Comparison of ENCODE assay signal across 22 mouse cellular contexts in genomic region chr19:58424928-58425327, GRCm38 (mm10). TPM values are rescaled to one million over a fixed set of nuclear protein-coding genes. Genes with fewer than 3 reads are reported as not detected.
DNase-seq lines count a peak whose midpoint lies in the region; ATAC-seq and TF ChIP-seq lines count a peak whose summit lies in the region.
"Had no signal": no experiment of that assay in that cellular context is flagged by ENCODE, and none has a peak within 500 bp of the region (broad histone marks: within the 10 kb centered on the region; RNA-seq: fewer than 3 reads in every experiment).

No protein-coding gene starts in this region.

- H3K27ac ChIP-seq in CH12.LX (ENCODE audit: insufficient read depth, low read depth) = no peak overlapping the region
- no peak overlapping the region for H3K27ac ChIP-seq in MEL (ENCODE audit: control insufficient read depth, low read depth, low read length)

- H3K79me2 ChIP-seq in CH12.LX (replicated peaks; ENCODE audit: control insufficient read depth, extremely low read depth, insufficient read depth, poor library complexity, severe bottlenecking) (no peaks in the 10 kb centered on the region), MEL (ENCODE audit: control insufficient read depth, insufficient read depth, low read length, poor library complexity) (no peaks in the 10 kb centered on the region)

- peaks cover 7% of the 10 kb centered on the region for H3K9me3 ChIP-seq in megakaryocyte, embryonic 14.5 days
- H3K9me3 ChIP-seq in CH12.LX (replicated peaks; ENCODE audit: low read length) = no peaks in the 10 kb centered on the region
- H3K9me3 ChIP-seq in MEL (replicated peaks; ENCODE audit: insufficient read depth, low read length) = no peaks in the 10 kb centered on the region

- DNase-seq in CH12.LX (ENCODE audit: extremely low read depth) = no peak
- no peak for DNase-seq in MEL (ENCODE audit: low read depth, low spot score)
- no peak for DNase-seq in spleen, postnatal 4 days (ENCODE audit: low spot score in 2 of 2)
- no peak for DNase-seq in kidney, postnatal 10 days
- DNase-seq: adrenal gland, adult 2 months; adrenal gland, adult 8-10 months; adrenal gland, postnatal 10 days; adrenal gland, postnatal 14 days; adrenal gland, postnatal 25 days; adrenal gland, postnatal 36 days; B cell, adult 2 months; cerebellum, adult 11 months; cerebellum, adult 11-12 months; cerebellum, adult 18-20 months; cerebellum, adult 2 months; cerebellum, adult 8-10 months had no signal

- TF ChIP-seq CTCF in CH12.LX (conservative IDR thresholded peaks at IDR 0.05 in 1 of 2, IDR thresholded peaks at IDR 0.05 in 1 of 2; ENCODE audit: low read depth in 2 of 2, low read length in 2 of 2) (no peak), MEL (IDR thresholded peaks at IDR 0.05 in 2 of 3, conservative IDR thresholded peaks at IDR 0.05 in 1 of 3; ENCODE audit: control insufficient read depth in 1 of 3, insufficient read depth in 1 of 3, low read depth in 2 of 3, low read length in 3 of 3, poor library complexity in 1 of 3, severe bottlenecking in 1 of 3) (no peak)

- H3K4me2 ChIP-seq in CH12.LX (ENCODE audit: insufficient read depth, low read depth, poor library complexity, severe bottlenecking) = no peak overlapping the region

- no peaks in the 10 kb centered on the region for H3K36me3 ChIP-seq in megakaryocyte, embryonic 14.5 days (replicated peaks; ENCODE audit: low read length)
- H3K36me3 ChIP-seq in CH12.LX (replicated peaks in 1 of 2; ENCODE audit: control insufficient read depth in 1 of 2, insufficient read depth in 1 of 2, low read length in 1 of 2) (no peaks in the 10 kb centered on the region), MEL (ENCODE audit: control insufficient read depth in 1 of 2, insufficient read depth in 2 of 2, low read length in 2 of 2) (no peaks in the 10 kb centered on the region)
- H3K36me3 ChIP-seq: G1E had no signal

- no peak for TF ChIP-seq RAD21 in CH12.LX (IDR thresholded peaks at IDR 0.05; ENCODE audit: low read depth, low read length)
- no peak for TF ChIP-seq RAD21 in MEL (IDR thresholded peaks at IDR 0.05; ENCODE audit: low read depth, low read length)

- H3K27me3 ChIP-seq in megakaryocyte, embryonic 14.5 days (replicated peaks) = no peaks in the 10 kb centered on the region
- peaks cover 9% of the 10 kb centered on the region for H3K27me3 ChIP-seq in CH12.LX (replicated peaks)
- H3K27me3 ChIP-seq in MEL (ENCODE audit: control insufficient read depth in 1 of 2, insufficient read depth in 2 of 2, low read length in 2 of 2) = no peaks in the 10 kb centered on the region
- H3K27me3 ChIP-seq: Patski had no signal

- in situ Hi-C loops in CH12.LX (cut with MboI; ENCODE audit: low pct_ligation_motif_present, low pct_unique_long_range_greater_than_20kb, low sequenced_read_pairs) = no loop called here

- H3K9ac ChIP-seq in CH12.LX (ENCODE audit: insufficient read depth, low read depth) (no peak overlapping the region), MEL (ENCODE audit: control insufficient read depth, low read depth, low read length, poor library complexity, severe bottlenecking) (no peak overlapping the region)

- ATAC-seq in megakaryocyte, adult 5-6 weeks (ENCODE audit: poor library complexity, severe bottlenecking) = no peak
- ATAC-seq: activated CD4-positive, CD25-positive, alpha-beta regulatory T cell, adult 4 months; CD4-positive, CD25-positive, alpha-beta regulatory T cell, adult 4 months; Patski had no signal

- dilution Hi-C loops in CH12.LX (cut with MboI; ENCODE audit: extremely low pct_ligation_motif_present, extremely low pct_unique_long_range_greater_than_20kb, low sequenced_read_pairs) = no loop called here

- H3K4me1 ChIP-seq in megakaryocyte, embryonic 14.5 days = no peaks in the 10 kb centered on the region
- H3K4me1 ChIP-seq in CH12.LX (ENCODE audit: control insufficient read depth in 1 of 2, insufficient read depth in 2 of 2) (no peaks in the 10 kb centered on the region), MEL (ENCODE audit: control insufficient read depth in 1 of 2, insufficient read depth in 2 of 2, low read length in 2 of 2) (no peaks in the 10 kb centered on the region)

- peak overlapping the region; percentile 2 for H3K4me3 ChIP-seq in megakaryocyte, embryonic 14.5 days (replicated peaks)
- H3K4me3 ChIP-seq in CH12.LX (replicated peaks in 1 of 3; ENCODE audit: low read depth in 2 of 3, low read length in 2 of 3, poor library complexity in 1 of 3) (no peak overlapping the region), MEL (ENCODE audit: control insufficient read depth in 1 of 2, insufficient read depth in 1 of 2, low read depth in 2 of 2, low read length in 2 of 2) (no peak overlapping the region)

- TF ChIP-seq EP300 in CH12.LX (IDR thresholded peaks at IDR 0.05; ENCODE audit: low read length) = no peak
- TF ChIP-seq EP300 in MEL (IDR thresholded peaks at IDR 0.05; ENCODE audit: low read depth in 1 of 2, low read length in 2 of 2) = no peak

- no peak for TF ChIP-seq POLR2A in CH12.LX (IDR thresholded peaks at IDR 0.05; ENCODE audit: low read depth, low read length)
- TF ChIP-seq POLR2A in MEL (IDR thresholded peaks at IDR 0.05; ENCODE audit: control insufficient read depth in 1 of 2, insufficient read depth in 1 of 2, low read depth in 1 of 2, low read length in 2 of 2, poor library complexity in 1 of 2) = no peak

TF ChIP-seq in CH12.LX, 34 proteins besides CTCF, POLR2A, EP300 and RAD21:
- TF ChIP-seq SMC3 (IDR thresholded peaks at IDR 0.05; ENCODE audit: low read depth, low read length) (no peak), ZKSCAN1 (IDR thresholded peaks at IDR 0.05; ENCODE audit: borderline replicate concordance, low read depth, low read length) (peak; percentile 91), MAFK (IDR thresholded peaks at IDR 0.05; ENCODE audit: insufficient replicate concordance, low read length) (no peak)

TF ChIP-seq in MEL, 35 proteins besides CTCF, POLR2A, EP300 and RAD21:
- TF ChIP-seq ZKSCAN1 (IDR thresholded peaks at IDR 0.05; ENCODE audit: low read depth, low read length) = peak; percentile 86
- no peak for TF ChIP-seq POLR2AphosphoS5 (IDR thresholded peaks at IDR 0.05; ENCODE audit: borderline replicate concordance, low read depth, low read length)

RNA-seq across cellular contexts. Expression of gene Gfra1, which starts 30.8 kb away (rescaled TPM):
- not detected in 2 replicates for polyA plus RNA-seq in megakaryocyte, embryonic 14.5 days (2012; ENCODE audit: insufficient read depth, low replicate concordance)
- 0.21 TPM in 1 of 2 replicates, not detected in the other for total RNA-seq in megakaryocyte, adult 5-6 weeks (2015)
- total RNA-seq in megakaryocyte, adult 5-6 weeks (2017) = 0.28 and 0.48 TPM in 2 replicates
- total RNA-seq in CH12.LX (2012; rRNA removed) (not detected in 2 replicates), CH12.LX (2014; rRNA removed) (not detected in 2 replicates), MEL (2012; rRNA removed) (not detected in 2 replicates)
- polyA plus RNA-seq in CH12.LX (2012; ENCODE audit: insufficient read length, low read depth) (not detected in 2 replicates), MEL (2012; ENCODE audit: insufficient read depth in 1 of 2, insufficient read length in 2 of 2, low read depth in 1 of 2, low replicate concordance in 2 of 2, missing spikeins in 1 of 2) (not detected)
- polyA plus RNA-seq: G1E had no signal
